Mouse (Mus musculus) activated CD4-positive, CD25-positive, alpha-beta regulatory T cell (primary cell): ENCODE data around the gene Ahnak2. TPM values are rescaled to one million over a fixed set of nuclear protein-coding genes. Genes with fewer than 3 reads are reported as not detected.

Experiments
- polyA plus RNA-seq, 2 experiments: library from polyadenylated mRNA; unstranded; fragments of 100-300 nt; shearing (Covaris generic); gene quantifications; one replicate each; pipeline ENCODE4 v1.2.1; 2017

Gene Ahnak2
- polyA plus RNA-seq: not detected

GRCm38 (mm10) chr12:112801864-112802846 lies at the start of gene Ahnak2:
Gene Ahnak2, minus strand, starts transcription at chr12:112802657.

GRCm38 (mm10) chr12:112829244-112829864 lies 26.9 kb upstream of the Ahnak2 start, which contains the start of gene Cdca4:
Gene Cdca4, minus strand, starts transcription at chr12:112829423.

GRCm38 (mm10) chr12:112808587-112809364 lies 6.3 kb upstream of the Ahnak2 start, which contains the start of gene Clba1:
Gene Clba1, plus strand, starts transcription at chr12:112808937.

GRCm38 (mm10) chr12:112760154-112760926 lies 42.1 kb downstream of the Ahnak2 start, which contains the start of gene Pld4:
Gene Pld4, plus strand, starts transcription at chr12:112760655.

Other genes with a start within 250 kb of the Ahnak2 start
- gene Inf2, start 213.9 kb downstream of the Ahnak2 start, polyA plus RNA-seq: 10 to 100 TPM; 11.5 to 12.0 TPM
- 1 to 10 TPM in 1 of 2 experiments, under 1 TPM in 1; 0.87 to 1.9 TPM for gene Adssl1, start 182.6 kb downstream of the Ahnak2 start, polyA plus RNA-seq
- 10 to 100 TPM; 39.7 to 49.1 TPM for gene Siva1, start 158.0 kb downstream of the Ahnak2 start, polyA plus RNA-seq
- 100 to 1,000 TPM; 147 to 189 TPM for gene Akt1, start 127.8 kb downstream of the Ahnak2 start, polyA plus RNA-seq
- 1 to 10 TPM; 1.6 to 6.0 TPM for gene Zbtb42, start 123.8 kb downstream of the Ahnak2 start, polyA plus RNA-seq
- 1 to 10 TPM; 7.2 to 9.7 TPM for gene Cep170b, start 82.2 kb downstream of the Ahnak2 start, polyA plus RNA-seq
- 10 to 100 TPM in 1 of 2 experiments, 1 to 10 TPM in 1; 3.1 to 11.5 TPM for gene Pld4, start 42.0 kb downstream of the Ahnak2 start, polyA plus RNA-seq
- under 1 TPM in 1 of 2 experiments, not detected in 1; 0.80 TPM for gene Clba1, start 6.3 kb upstream of the Ahnak2 start, polyA plus RNA-seq
- gene Cdca4, start 26.8 kb upstream of the Ahnak2 start, polyA plus RNA-seq: 10 to 100 TPM; 66.6 to 83.4 TPM
- 10 to 100 TPM; 29.2 to 34.1 TPM for gene Gpr132, start 65.6 kb upstream of the Ahnak2 start, polyA plus RNA-seq
- 1 to 10 TPM; 1.1 to 2.1 TPM for gene Jag2, start 127.1 kb upstream of the Ahnak2 start, polyA plus RNA-seq
- gene Nudt14, start 139.5 kb upstream of the Ahnak2 start, polyA plus RNA-seq: 10 to 100 TPM; 53.5 to 60.1 TPM
- 10 to 100 TPM; 41.0 to 48.6 TPM for gene Btbd6, start 173.8 kb upstream of the Ahnak2 start, polyA plus RNA-seq
- gene Brf1, start 198.0 kb upstream of the Ahnak2 start, polyA plus RNA-seq: 100 to 1,000 TPM; 143 to 169 TPM
- gene Pacs2, start 211.9 kb upstream of the Ahnak2 start, polyA plus RNA-seq: 10 to 100 TPM; 11.4 to 22.8 TPM